In genomic region chr1:34802290-34802642, GRCm38 (mm10) we compare ENCODE assay signal across 8 mouse cellular contexts. TPM values are rescaled to one million over a fixed set of nuclear protein-coding genes. Genes with fewer than 3 reads are reported as not detected.
DNase-seq lines count a peak whose midpoint lies in the region; ATAC-seq and TF ChIP-seq lines count a peak whose summit lies in the region.

No protein-coding gene starts in this region.

- WGBS in forebrain, embryonic 16.5 days, result 25% methylated on average over 7 of the region's 7 CpGs
- WGBS in stomach, embryonic 14.5 days, result 26% methylated on average over 7 of the region's 7 CpGs

- no peak overlapping the region for H3K27ac ChIP-seq in ES-Bruce4 (ENCODE audit: insufficient read depth, low read length)
- H3K27ac ChIP-seq in forebrain, embryonic 16.5 days (ENCODE audit: low read length), result peak overlapping the region; percentile 86
- no peak overlapping the region for H3K27ac ChIP-seq in stomach, embryonic 14.5 days (ENCODE audit: low read length)

- peak; percentile 50 for DNase-seq in adrenal gland, postnatal 14 days
- DNase-seq in adrenal gland, adult 8-10 months, result no peak
- DNase-seq in left cerebral cortex, postnatal 25 days (ENCODE audit: low spot score in 2 of 2), result peak; percentile 76 to 93
- DNase-seq in urinary bladder, postnatal 4 days (ENCODE audit: low spot score in 2 of 2), result no peak

- TF ChIP-seq POLR2A in ES-Bruce4 (IDR thresholded peaks at IDR 0.05; ENCODE audit: insufficient read depth, low read length), result no peak

- no peak for TF ChIP-seq CTCF in ES-Bruce4 (IDR thresholded peaks at IDR 0.05; ENCODE audit: low read depth, low read length)

- peak overlapping the region; percentile 87 for H3K4me3 ChIP-seq in ES-Bruce4 (ENCODE audit: low read depth, low read length)
- peak overlapping the region; percentile 77 for H3K4me3 ChIP-seq in forebrain, embryonic 16.5 days (replicated peaks; ENCODE audit: low read length)
- H3K4me3 ChIP-seq in megakaryocyte, embryonic 14.5 days (replicated peaks), result peak overlapping the region; percentile 98
- H3K4me3 ChIP-seq in stomach, embryonic 14.5 days (ENCODE audit: low read depth, low read length), result peak overlapping the region; percentile 66

- no peaks in the 10 kb centered on the region for H3K36me3 ChIP-seq in ES-Bruce4 (ENCODE audit: control insufficient read depth, insufficient read depth, low read length, poor library complexity, severe bottlenecking)
- H3K36me3 ChIP-seq in forebrain, embryonic 16.5 days (ENCODE audit: control insufficient read depth, insufficient read depth), result no peaks in the 10 kb centered on the region
- H3K36me3 ChIP-seq in megakaryocyte, embryonic 14.5 days (replicated peaks; ENCODE audit: low read length), result peaks cover 50% of the 10 kb centered on the region
- no peaks in the 10 kb centered on the region for H3K36me3 ChIP-seq in stomach, embryonic 14.5 days (ENCODE audit: control insufficient read depth, insufficient read depth, low read length)

- peak overlapping the region; percentile 84 for H3K4me2 ChIP-seq in forebrain, embryonic 16.5 days (ENCODE audit: low read length)
- H3K4me2 ChIP-seq in stomach, embryonic 14.5 days (replicated peaks; ENCODE audit: low read depth, low read length), result peak overlapping the region; percentile 89

- TF ChIP-seq EP300 in ES-Bruce4 (IDR thresholded peaks at IDR 0.05; ENCODE audit: insufficient read depth, low read depth, low read length), result no peak

- intact Hi-C loops in left cerebral cortex, postnatal 25 days (cut with DNase I), result loop anchor here (2.0 to 10.0 kb wide), 3 partner anchors 41 to 147 kb away; partner anchors contain the start of gene Fam168b

- peak overlapping the region; percentile 65; the same call in 1 of the 2 replicates for H3K9ac ChIP-seq in ES-Bruce4 (ENCODE audit: low read depth, poor library complexity, severe bottlenecking)
- H3K9ac ChIP-seq in forebrain, embryonic 16.5 days (replicated peaks; ENCODE audit: low read depth, low read length), result peak overlapping the region; percentile 85
- H3K9ac ChIP-seq in stomach, embryonic 14.5 days (replicated peaks; ENCODE audit: low read depth, low read length), result peak overlapping the region; percentile 45; the same call in 1 of the 2 replicates

- H3K9me3 ChIP-seq in ES-Bruce4 (replicated peaks; ENCODE audit: control insufficient read depth, insufficient read depth, low read length, poor library complexity, severe bottlenecking), result no peaks in the 10 kb centered on the region
- H3K9me3 ChIP-seq in forebrain, embryonic 16.5 days (ENCODE audit: control insufficient read depth, low read length), result no peaks in the 10 kb centered on the region
- H3K9me3 ChIP-seq in megakaryocyte, embryonic 14.5 days, result no peaks in the 10 kb centered on the region
- no peaks in the 10 kb centered on the region for H3K9me3 ChIP-seq in stomach, embryonic 14.5 days (ENCODE audit: control insufficient read depth, low read depth, low read length)

- no peaks in the 10 kb centered on the region for H3K27me3 ChIP-seq in ES-Bruce4 (ENCODE audit: control insufficient read depth, insufficient read depth, low read length, poor library complexity, severe bottlenecking)
- no peaks in the 10 kb centered on the region for H3K27me3 ChIP-seq in forebrain, embryonic 16.5 days (replicated peaks; ENCODE audit: control insufficient read depth, insufficient read depth, low read length)
- peaks cover 2% of the 10 kb centered on the region for H3K27me3 ChIP-seq in megakaryocyte, embryonic 14.5 days (replicated peaks)
- no peaks in the 10 kb centered on the region for H3K27me3 ChIP-seq in stomach, embryonic 14.5 days (ENCODE audit: control insufficient read depth, insufficient read depth, low read length)

- peaks cover 3% of the 10 kb centered on the region for H3K4me1 ChIP-seq in ES-Bruce4 (ENCODE audit: control insufficient read depth, insufficient read depth, low read length)
- H3K4me1 ChIP-seq in forebrain, embryonic 16.5 days (replicated peaks; ENCODE audit: control insufficient read depth, insufficient read depth, low read length), result peaks cover 31% of the 10 kb centered on the region
- peaks cover 67% of the 10 kb centered on the region for H3K4me1 ChIP-seq in megakaryocyte, embryonic 14.5 days
- H3K4me1 ChIP-seq in stomach, embryonic 14.5 days (ENCODE audit: control insufficient read depth, insufficient read depth, low read length), result peaks cover 8% of the 10 kb centered on the region; the same call in 1 of the 2 replicates

- ATAC-seq in forebrain, embryonic 16.5 days, result peak; percentile 19; the same call in 1 of the 2 replicates
- ATAC-seq in stomach, embryonic 14.5 days (ENCODE audit: insufficient number of reproducible peaks, insufficient read depth, low FRiP score, low read depth), result no peak

RNA-seq across cellular contexts. Expression of gene Fam168b, which starts 40.6 kb away (rescaled TPM):
- total RNA-seq in adrenal gland, postnatal 14 days (2021), result 131 and 133 TPM in 2 replicates
- 100 to 1,000 TPM; 117 to 144 (median 125) TPM for total RNA-seq in adrenal gland, adult 8-10 months (2022)
- polyA plus RNA-seq in ES-Bruce4 (2011; ENCODE audit: insufficient read depth, insufficient read length, low read depth, missing spikeins), result 65.3 and 71.4 TPM in 2 replicates
- polyA plus RNA-seq in forebrain, embryonic 16.5 days (2015; fragmentation: Nextera tagmentation; extraction: Ambion mirVana), result 161 and 186 TPM in 2 replicates
- total RNA-seq in left cerebral cortex, postnatal 25 days (2021), result 100 to 1,000 TPM; 244 to 252 TPM
- polyA plus RNA-seq in megakaryocyte, embryonic 14.5 days (2012; ENCODE audit: insufficient read depth, low replicate concordance), result 43.9 and 103 TPM in 2 replicates
- 56.1 and 59.8 TPM in 2 replicates for polyA plus RNA-seq in stomach, embryonic 14.5 days (2014; fragmentation: Nextera tagmentation; extraction: Ambion mirVana)

RNA-seq across cellular contexts. Expression of gene Plekhb2, which starts 47.5 kb away (rescaled TPM):
- total RNA-seq in adrenal gland, postnatal 14 days (2021), result 84.8 and 96.7 TPM in 2 replicates
- 100 to 1,000 TPM; 196 to 281 (median 226) TPM for total RNA-seq in adrenal gland, adult 8-10 months (2022)
- polyA plus RNA-seq in ES-Bruce4 (2011; ENCODE audit: insufficient read depth, insufficient read length, low read depth, missing spikeins), result 23.0 and 33.3 TPM in 2 replicates
- 73.9 and 86.4 TPM in 2 replicates for polyA plus RNA-seq in forebrain, embryonic 16.5 days (2015; fragmentation: Nextera tagmentation; extraction: Ambion mirVana)
- total RNA-seq in left cerebral cortex, postnatal 25 days (2021), result 100 to 1,000 TPM; 248 to 261 TPM
- polyA plus RNA-seq in megakaryocyte, embryonic 14.5 days (2012; ENCODE audit: insufficient read depth, low replicate concordance), result 1.9 and 2.3 TPM in 2 replicates
- 30.5 and 33.7 TPM in 2 replicates for polyA plus RNA-seq in stomach, embryonic 14.5 days (2014; fragmentation: Nextera tagmentation; extraction: Ambion mirVana)

Comparison
In these comparisons a context has a peak if more than half of its experiments do, and no peak if none do; other contexts are left out.
1. DNase-seq: peak in adrenal gland, postnatal 14 days (single experiment) and left cerebral cortex, postnatal 25 days (2 of 2); none in adrenal gland, adult 8-10 months (single experiment) and urinary bladder, postnatal 4 days (0 of 2).
2. Peak in every context shown above with its lines, with median percentiles within 50 percentile points of each other: H3K4me3 ChIP-seq and H3K9ac ChIP-seq.